Mouse (Mus musculus) frontal cortex, adult 2 months (tissue): ENCODE measurements at regions not wholly inside any gene's neighbourhood (a gene's known extent, or its start where the extent isn't known, plus 50 kb on each side); places are given as distances from the start of the nearest gene placed in this dataset.

Experiments
- DNase-seq, 2 experiments: peaks; one replicate each; pipeline ENCODE4 v3.0.0; 2022; ENCODE audit warnings: low spot score in 1 of 2; ENCODE audit errors: extremely low spot score in 1 of 2

DNA sequence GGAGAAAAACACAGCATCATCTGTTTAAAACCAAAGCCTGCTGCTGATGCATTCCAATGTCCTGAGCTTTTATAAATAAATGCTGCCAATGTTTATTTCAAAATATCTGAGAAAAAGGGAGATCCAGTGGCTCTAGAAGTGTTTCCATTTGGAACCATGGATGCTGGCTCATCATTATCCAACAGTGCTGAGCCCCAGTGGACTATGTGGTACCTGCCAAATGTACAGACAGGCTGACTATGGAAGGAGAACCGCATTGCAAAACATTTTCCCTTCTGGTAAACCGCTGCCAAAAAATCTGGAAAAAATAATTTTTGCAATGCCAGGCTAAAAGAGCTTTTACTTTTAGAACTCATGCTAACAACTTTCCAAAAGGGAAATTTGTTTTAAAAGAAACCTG, 696.6 kb upstream of the Tbl1xr1 start:
- no peak for DNase-seq

- no peak for DNase-seq
Observed at GRCm38 (mm10) chr3:21381072-21381471, 695.4 kb upstream of the Tbl1xr1 start.

GRCm38 (mm10) chr3:21403551-21403950, 672.9 kb upstream of the Tbl1xr1 start:
- DNase-seq: no peak

DNA sequence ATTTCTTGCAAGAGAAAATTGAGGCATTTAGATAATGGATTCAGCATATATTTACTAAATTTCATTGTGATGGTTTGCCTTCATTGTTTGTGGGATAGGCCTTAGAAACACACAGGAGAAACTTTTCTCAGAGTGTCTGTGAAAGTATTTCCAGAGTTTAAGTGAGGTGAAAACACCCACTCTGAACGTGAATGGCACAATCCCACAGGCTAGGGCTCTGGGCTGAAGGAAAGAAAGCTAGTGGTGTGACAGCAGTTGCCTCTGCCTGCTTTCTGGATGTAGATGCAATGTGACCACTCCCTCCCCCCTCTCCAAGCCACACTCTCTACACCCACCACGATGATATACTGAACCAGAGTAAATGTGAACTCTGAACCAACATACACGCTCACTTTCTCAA, 672.4 kb upstream of the Tbl1xr1 start:
- DNase-seq: peak in 1 of 2 experiments; percentile 21

DNA sequence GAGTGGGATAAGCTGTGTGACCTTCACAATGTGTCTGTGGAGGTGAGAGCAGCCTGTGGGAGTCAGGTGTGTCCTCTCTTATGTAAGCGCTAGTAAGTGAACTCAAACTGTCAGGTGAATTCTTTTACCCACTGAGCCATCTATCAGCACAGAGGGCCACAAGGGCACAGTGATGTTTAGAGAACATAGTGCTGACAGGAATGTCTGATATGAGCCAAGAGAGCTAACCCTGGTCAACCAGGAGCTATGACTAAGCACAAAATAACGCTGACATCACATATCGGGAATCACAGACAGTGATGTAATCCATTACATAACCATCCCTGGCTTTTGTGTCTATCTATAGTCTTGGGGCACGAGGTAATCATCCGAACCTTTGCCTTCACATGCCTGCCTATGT, 669.4 kb upstream of the Tbl1xr1 start:
- DNase-seq: no peak

DNA sequence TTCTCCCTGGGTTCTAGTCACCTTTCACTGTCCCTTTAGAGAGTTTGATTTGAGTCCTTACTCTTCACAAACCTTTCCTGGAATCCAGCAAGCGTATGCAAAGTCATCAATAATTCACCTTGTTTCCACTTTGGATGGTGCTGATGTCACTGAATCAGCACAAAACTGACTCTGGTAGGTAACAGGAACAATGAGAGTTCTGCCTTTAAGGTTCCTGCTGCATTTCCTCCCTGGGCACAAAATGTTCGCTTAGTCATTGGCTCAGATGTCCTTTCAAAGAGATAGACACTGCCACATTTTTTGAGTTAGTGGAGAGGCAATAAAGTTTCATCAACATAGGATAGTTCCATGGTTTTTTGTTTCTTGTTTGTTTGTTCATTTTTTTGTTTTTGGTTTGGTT, 664.4 kb upstream of the Tbl1xr1 start:
- DNase-seq: no peak

DNA sequence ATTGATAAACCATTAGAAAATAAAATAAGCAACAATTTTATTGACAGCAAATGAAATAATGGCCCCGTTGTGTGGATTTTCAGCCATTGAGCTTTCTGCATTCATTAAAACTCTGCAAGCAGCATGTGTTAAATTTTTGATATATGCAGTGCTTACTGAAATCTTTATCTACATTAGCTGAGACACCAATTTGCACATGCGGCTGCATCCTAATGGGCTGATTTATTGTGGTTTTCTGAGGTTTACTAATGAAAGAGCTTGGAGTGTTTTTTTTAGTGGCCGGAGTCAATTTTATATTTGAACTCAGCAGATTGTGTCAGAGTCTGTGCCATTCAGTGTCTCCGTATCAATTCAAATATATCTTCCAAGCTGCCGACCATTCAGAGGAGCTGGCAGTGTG, 653.3 kb upstream of the Tbl1xr1 start:
- no peak for DNase-seq

- DNase-seq: no peak
Observed at GRCm38 (mm10) chr3:21426538-21426937, 649.9 kb upstream of the Tbl1xr1 start.

- DNase-seq: peak in 1 of 2 experiments; percentile 49
Observed at GRCm38 (mm10) chr3:21427408-21428031, 648.9 kb upstream of the Tbl1xr1 start.

DNA sequence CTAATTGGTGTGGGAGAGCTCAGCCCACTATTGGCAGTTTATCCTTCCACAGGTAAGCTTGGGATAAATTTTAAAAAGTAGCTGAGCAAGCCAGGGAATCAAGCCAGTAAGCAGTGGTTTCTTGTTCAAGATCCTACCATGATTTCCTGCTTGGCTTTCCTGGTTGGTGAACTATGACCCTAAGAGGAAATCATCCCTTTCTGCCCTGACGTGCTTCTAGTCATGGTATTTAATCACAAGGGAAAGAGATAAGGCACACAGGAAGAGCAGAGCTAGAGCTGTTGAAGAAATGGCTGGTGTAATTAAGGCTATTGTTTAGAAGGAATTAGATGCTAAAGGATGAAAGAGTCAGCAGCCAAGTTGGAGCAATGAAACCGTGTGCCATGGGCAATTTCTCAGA, 648.3 kb upstream of the Tbl1xr1 start:
- DNase-seq: no peak

DNA sequence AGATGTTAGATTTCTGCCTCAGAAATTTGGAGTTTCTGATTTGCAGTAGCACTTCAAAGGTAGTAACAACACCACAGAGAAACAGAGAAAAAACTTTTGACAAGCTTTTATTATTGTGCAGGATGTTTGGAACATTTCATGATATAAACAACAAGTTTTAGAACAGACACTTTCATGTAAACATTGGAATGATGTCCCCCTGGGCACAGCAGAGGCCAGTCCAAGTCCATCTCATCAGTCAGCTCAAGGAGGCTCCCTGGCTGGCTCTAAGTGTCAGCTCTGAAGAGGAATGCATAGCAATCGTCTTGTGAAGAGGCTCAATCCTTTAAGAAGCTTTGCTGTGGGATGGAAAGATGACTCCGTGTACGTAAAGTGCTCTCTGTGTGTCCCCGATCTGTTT, 612.2 kb upstream of the Tbl1xr1 start:
- no peak for DNase-seq

GRCm38 (mm10) chr3:21466113-21466645, 610.3 kb upstream of the Tbl1xr1 start:
- DNase-seq: peak in 1 of 2 experiments; percentile 17

DNA sequence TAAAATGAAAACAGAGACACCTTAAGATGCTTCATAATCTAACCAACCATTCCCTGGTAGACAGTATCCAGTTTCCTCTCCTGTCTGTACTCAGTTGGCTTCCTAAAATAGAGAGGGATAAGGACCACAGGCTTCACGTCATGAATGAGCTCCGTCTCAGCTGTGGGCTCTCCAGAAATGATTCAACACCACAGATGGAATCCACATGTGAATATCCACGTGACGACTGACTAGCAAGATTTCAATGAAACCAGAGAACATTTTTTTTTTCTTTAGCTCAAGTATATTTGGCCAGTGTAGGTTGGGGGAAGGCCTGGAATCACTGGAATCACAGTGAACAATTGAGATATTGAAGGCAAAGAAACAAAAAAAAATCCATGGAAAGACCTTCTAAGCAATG, 599.1 kb upstream of the Tbl1xr1 start:
- DNase-seq: peak; percentile 28 to 60

GRCm38 (mm10) chr3:21479021-21479795, 597.2 kb upstream of the Tbl1xr1 start:
- DNase-seq: peak; percentile 79 to 81

DNA sequence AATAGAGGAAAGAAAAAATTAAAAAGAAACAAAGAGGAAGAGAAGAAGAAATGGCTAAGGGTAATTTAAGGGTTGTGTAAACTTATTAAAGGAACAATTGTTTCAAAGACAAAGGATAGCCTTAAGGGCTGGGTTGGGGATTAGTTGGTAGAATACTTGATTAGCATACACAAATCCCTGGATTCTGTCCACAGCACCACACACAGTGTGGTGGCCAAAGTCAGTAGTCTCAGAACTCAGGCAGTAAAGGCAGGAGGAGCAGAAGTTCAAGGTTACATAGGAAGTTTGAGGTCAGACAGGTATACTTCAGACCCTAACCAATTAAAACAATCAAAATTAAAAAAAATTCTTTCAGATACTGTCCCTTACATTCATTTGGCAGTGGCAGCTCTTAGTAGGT, 596.6 kb upstream of the Tbl1xr1 start:
- DNase-seq: no peak

DNA sequence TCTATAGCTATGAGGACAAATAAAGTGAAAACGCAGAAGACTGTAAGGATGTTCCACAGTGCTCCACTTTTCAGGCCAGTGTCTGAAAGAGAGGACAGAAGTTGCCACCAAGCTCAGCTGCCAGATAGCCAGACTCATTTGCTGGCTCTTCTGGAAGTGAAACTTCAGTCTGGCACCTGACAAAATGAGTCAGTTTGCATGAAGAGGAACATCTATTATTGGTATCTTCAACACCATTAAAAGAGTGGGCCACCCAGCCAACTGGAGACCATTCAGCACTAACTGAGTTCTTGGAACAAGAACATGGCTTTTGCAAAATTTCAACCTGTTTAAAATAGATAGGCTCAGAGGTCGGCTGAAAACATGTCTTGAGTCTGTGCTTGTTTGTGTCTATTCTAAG, 592.4 kb upstream of the Tbl1xr1 start:
- peak; percentile 67 to 72 for DNase-seq

- no peak for DNase-seq
Observed at GRCm38 (mm10) chr3:21485454-21485853, 591.0 kb upstream of the Tbl1xr1 start.

DNA sequence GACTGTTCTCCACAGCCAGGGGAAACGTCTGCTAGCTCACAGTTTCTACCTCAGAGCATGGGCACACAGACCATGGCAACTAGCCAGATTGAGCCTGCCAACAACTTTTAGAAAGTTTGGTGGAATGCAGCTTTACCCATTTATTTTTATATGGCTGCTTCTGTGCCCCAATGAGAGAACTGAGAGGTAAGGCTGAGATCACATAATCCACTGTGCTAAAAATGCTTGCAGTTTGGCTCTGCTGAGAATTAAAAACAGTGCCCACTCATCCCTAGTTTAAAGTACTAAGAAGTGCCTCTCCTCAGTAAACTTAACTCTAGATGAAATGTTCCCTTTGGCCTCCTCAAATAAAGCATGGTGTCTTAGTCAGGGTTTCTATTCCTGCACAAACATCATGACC, 586.9 kb upstream of the Tbl1xr1 start:
- peak; percentile 23 to 34 for DNase-seq

GRCm38 (mm10) chr3:21492413-21492812, 584.0 kb upstream of the Tbl1xr1 start:
- no peak for DNase-seq

DNA sequence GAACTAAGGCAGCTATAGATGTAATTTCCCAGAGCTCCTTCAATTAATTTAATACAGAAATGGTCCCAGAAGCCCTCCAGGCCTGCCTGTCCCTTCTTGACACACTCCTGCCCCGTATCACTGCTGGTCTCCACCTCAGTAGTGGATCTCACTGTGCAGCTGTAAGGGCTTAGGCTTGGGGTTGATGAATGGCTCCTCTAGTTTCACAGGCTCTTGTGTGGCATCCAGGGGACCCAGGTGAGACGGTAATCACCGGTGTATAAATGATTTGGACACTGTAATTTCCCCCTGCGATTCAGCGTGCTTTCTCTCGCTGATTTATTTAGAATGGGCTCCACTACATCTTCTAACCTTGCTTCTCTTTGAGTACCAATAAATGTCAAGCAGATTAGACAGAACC, 583.1 kb upstream of the Tbl1xr1 start:
- DNase-seq: no peak

- DNase-seq: no peak
Observed at GRCm38 (mm10) chr3:21494904-21495303, 581.5 kb upstream of the Tbl1xr1 start.

DNA sequence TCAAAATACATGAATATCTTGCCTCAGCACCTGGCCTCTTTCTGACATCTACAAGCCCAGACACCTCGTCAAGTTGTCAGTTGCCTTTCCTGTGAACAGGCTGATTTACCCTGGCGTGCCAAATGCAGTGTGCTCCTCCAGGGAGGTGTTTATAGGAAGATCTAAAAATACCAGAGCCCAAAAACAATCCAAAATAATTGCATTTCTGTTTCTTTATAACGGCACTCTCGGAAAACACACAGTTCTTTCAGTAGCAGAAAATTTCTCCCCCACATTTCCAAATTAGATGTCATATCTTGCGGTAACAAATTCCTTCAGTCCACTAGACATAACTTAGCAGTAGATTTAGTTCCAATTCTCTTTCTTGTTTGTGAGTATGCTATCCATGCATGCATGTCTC, 580.8 kb upstream of the Tbl1xr1 start:
- DNase-seq: no peak
